Mouse (Mus musculus) hindbrain, embryonic 16.5 days (tissue): ENCODE results near the gene Iqcf6. TPM values are rescaled to one million over a fixed set of nuclear protein-coding genes. Genes with fewer than 3 reads are reported as not detected.
A peak's percentile ranks its signal among the peaks of the same experiment; 100 is the strongest.

Source experiments
- ATAC-seq: fragments of 200-750 bp; cut with Nextera tagmentation; 2 replicates; pipeline ENCODE4 v1.8.0; 2017; ENCODE audit warnings: moderate TSS enrichment, moderate library complexity
- H3K27ac ChIP-seq: fragments of 300-500 bp; sonication (generic); 2 replicates; pipeline ENCODE4 v1.5.1; 2014; ENCODE audit warnings: low read depth, mild to moderate bottlenecking, control low read depth, low read length, moderate library complexity
- H3K27me3 ChIP-seq: fragments of 300-500 bp; sonication (generic); replicated peaks from 2 replicates; pipeline ENCODE4 v1.6.1; 2014; ENCODE audit warnings: low read length; ENCODE audit not compliant: control insufficient read depth, insufficient read depth
- H3K36me3 ChIP-seq: fragments of 300-500 bp; sonication (generic); 2 replicates; pipeline ENCODE4 v1.6.1; 2014; ENCODE audit warnings: mild to moderate bottlenecking, low read length, moderate library complexity, mixed read lengths; ENCODE audit not compliant: control insufficient read depth, insufficient read depth
- H3K4me1 ChIP-seq: fragments of 300-500 bp; sonication (generic); 2 replicates; pipeline ENCODE4 v1.6.1; 2014; ENCODE audit warnings: low read depth, low read length; ENCODE audit not compliant: control insufficient read depth, insufficient read depth
- H3K4me2 ChIP-seq: fragments of 300-500 bp; sonication (generic); 2 replicates; pipeline ENCODE4 v1.6.1; 2014; ENCODE audit warnings: mild to moderate bottlenecking, low read length, control low read depth, moderate library complexity
- H3K4me3 ChIP-seq: fragments of 300-500 bp; sonication (generic); 2 replicates; pipeline ENCODE4 v1.5.1; 2014; ENCODE audit warnings: mild to moderate bottlenecking, low read length, control low read depth, moderate library complexity
- H3K9ac ChIP-seq: fragments of 300-500 bp; sonication (generic); 2 replicates; pipeline ENCODE4 v1.6.1; 2014; ENCODE audit warnings: low read depth, mild to moderate bottlenecking, control low read depth, low read length, moderate library complexity
- H3K9me3 ChIP-seq: fragments of 300-500 bp; sonication (generic); 2 replicates; pipeline ENCODE4 v1.6.1; 2014; ENCODE audit warnings: mild to moderate bottlenecking, low read length, moderate library complexity; ENCODE audit not compliant: control insufficient read depth
- WGBS: fragments of 180-500 bp; shearing (Covaris S2); extraction: QIAGEN DNeasy Blood & Tissue Kit; methylation state at CpG from one replicate; pipeline ENCODE4 v1.1.7; 2014; 5-methylcytosine and 5-hydroxymethylcytosine counted together
- polyA plus RNA-seq: library from polyadenylated mRNA; unstranded; fragments of >200 nt; fragmentation: Nextera tagmentation; extraction: Ambion mirVana; gene quantifications from 2 replicates; pipeline ENCODE4 v1.2.1, GENCODE M21; 2015

Iqcf6 gene
- polyA plus RNA-seq, 1 experiment from 2014 or later, result not detected

- Histone ChIP-seq H3K36me3 (no peaks in the 10 kb centered on the region), H3K9me3 (no peaks in the 10 kb centered on the region), H3K4me1 (no peaks in the 10 kb centered on the region), H3K9ac (no peak overlapping the region), H3K4me2 (no peak overlapping the region), H3K4me3 (no peak overlapping the region), H3K27ac (no peak overlapping the region), H3K27me3 (no peaks in the 10 kb centered on the region)
- ATAC-seq, result no peak
- 84% methylated on average over 9 of the region's 9 CpGs for WGBS
These were observed 19.4 kb downstream of the Iqcf6 start for GRCm38 (mm10) chr9:106645684-106646271.

DNA sequence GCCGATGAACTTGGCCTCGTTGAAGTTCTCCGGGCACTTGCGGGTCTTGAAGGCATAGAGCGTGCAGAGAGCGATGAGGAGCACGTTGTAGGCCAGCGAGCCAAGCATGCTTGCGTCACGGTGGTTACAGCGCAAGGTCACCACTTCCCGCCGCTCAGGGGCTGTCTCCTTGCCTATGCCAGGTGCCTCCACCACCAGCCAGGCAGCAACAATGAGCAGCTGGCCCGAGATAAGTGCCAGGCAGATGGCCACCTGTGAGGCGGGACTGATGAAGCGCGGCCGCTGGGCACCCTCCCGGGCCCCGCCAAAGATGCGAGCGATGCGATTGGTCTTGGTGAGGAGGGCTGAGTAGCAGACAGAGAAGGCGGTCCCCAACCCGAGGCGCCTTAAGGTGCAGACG lies 20.8 kb downstream of the Iqcf6 start:
- 76% methylated on average over 27 of the region's 27 CpGs for WGBS
- ATAC-seq, result peak; percentile 30; the same call in 1 of the 2 replicates
- Histone ChIP-seq H3K4me2 (no peak overlapping the region), H3K9ac (no peak overlapping the region), H3K9me3 (no peaks in the 10 kb centered on the region), H3K36me3 (no peaks in the 10 kb centered on the region), H3K4me1 (no peaks in the 10 kb centered on the region), H3K27me3 (no peaks in the 10 kb centered on the region), H3K4me3 (no peak overlapping the region), H3K27ac (no peak overlapping the region)

DNA sequence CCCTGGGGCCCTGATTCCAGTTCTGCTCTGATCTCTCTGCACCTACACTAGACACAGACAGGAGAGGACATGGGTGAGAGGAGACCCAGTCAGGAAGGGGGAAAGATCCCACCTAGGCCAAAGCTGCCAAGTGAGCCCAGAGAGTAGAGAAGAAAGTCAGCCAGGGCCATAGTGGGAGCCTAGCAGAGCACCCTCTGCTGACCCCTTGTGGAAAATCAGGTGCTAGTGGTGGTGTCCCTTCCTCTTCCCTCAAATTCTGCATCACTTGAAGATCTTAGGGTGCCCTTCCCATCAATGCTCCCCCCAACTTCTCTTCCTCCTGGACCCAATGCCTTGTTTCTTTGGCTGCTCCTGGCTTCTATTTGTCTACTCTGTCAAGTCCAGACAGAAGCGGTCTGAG lies 26.3 kb downstream of the Iqcf6 start:
- H3K36me3 ChIP-seq, result no peaks in the 10 kb centered on the region
- WGBS, result 86% methylated on average over 1 of the region's 1 CpGs
- H3K4me2 ChIP-seq, result no peak overlapping the region
- no peak for ATAC-seq
- no peak overlapping the region for H3K4me3 ChIP-seq
- H3K4me1 ChIP-seq, result peaks cover 18% of the 10 kb centered on the region
- H3K9ac ChIP-seq, result no peak overlapping the region
- no peaks in the 10 kb centered on the region for H3K9me3 ChIP-seq
- no peaks in the 10 kb centered on the region for H3K27me3 ChIP-seq
- no peak overlapping the region for H3K27ac ChIP-seq

- H3K27ac ChIP-seq, result no peak within 1 kb of the TSS; the same call in 1 of the 2 replicates
- peak; percentile 85 for ATAC-seq
- H3K9me3 ChIP-seq, result no peaks in the 10 kb centered on the region
- 1% methylated on average over 37 of the region's 44 CpGs for WGBS
- peaks cover 18% of the 10 kb centered on the region for H3K4me1 ChIP-seq
- H3K4me2 ChIP-seq, result peak within 1 kb of the TSS; percentile 94
- no peaks in the 10 kb centered on the region for H3K27me3 ChIP-seq
- 0 out of 2 replicates have a peak, but pooled peaks cover 3% of the 10 kb centered on the region for H3K36me3 ChIP-seq
- peak within 1 kb of the TSS; percentile 59 for H3K4me3 ChIP-seq
- H3K9ac ChIP-seq, result peak within 1 kb of the TSS; percentile 72
These were observed 29.7 kb downstream of the Iqcf6 start, which contains the start of gene Grm2 for GRCm38 (mm10) chr9:106655884-106656720. Gene Grm2 (minus strand): TSS chr9:106656082.

DNA sequence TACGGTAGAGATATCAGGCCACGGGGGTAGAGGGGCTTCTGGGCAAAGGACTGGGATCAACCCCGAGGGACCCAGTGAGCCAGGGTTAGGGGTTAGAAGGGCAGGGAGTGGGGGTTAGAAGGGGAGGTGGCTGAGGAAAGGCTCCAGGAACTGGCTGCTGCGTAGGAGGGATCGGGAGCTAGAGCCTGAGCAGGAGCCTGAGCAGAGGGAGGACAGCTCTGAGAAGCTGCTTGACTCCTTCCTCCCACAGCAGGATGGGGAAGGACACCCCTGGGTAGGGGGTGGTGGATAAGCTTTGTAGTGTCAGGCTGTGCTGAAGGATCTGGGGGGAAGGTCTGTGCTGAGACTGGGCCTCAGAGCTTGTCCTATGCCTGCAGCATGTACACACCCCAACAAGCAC lies 30.4 kb downstream of the Iqcf6 start:
- 26% methylated on average over 5 of the region's 5 CpGs for WGBS
- no peak for ATAC-seq
- no peak overlapping the region for H3K4me3 ChIP-seq
- no peak overlapping the region for H3K27ac ChIP-seq
- no peak overlapping the region; the same call in 1 of the 2 replicates for H3K4me2 ChIP-seq
- peaks cover 18% of the 10 kb centered on the region for H3K4me1 ChIP-seq
- no peaks in the 10 kb centered on the region for H3K27me3 ChIP-seq
- H3K36me3 ChIP-seq, result peaks cover 5% of the 10 kb centered on the region
- no peaks in the 10 kb centered on the region for H3K9me3 ChIP-seq
- H3K9ac ChIP-seq, result no peak overlapping the region; the same call in 1 of the 2 replicates

GRCm38 (mm10) chr9:106657592-106657991 lies 31.2 kb downstream of the Iqcf6 start:
- H3K4me2 ChIP-seq, result no peak overlapping the region
- H3K27me3 ChIP-seq, result no peaks in the 10 kb centered on the region
- H3K27ac ChIP-seq, result no peak overlapping the region
- ATAC-seq, result no peak
- H3K4me3 ChIP-seq, result no peak overlapping the region
- H3K9me3 ChIP-seq, result no peaks in the 10 kb centered on the region
- peaks cover 18% of the 10 kb centered on the region for H3K4me1 ChIP-seq
- no peak overlapping the region for H3K9ac ChIP-seq
- H3K36me3 ChIP-seq, result peaks cover 11% of the 10 kb centered on the region
- 29% methylated on average over 5 of the region's 5 CpGs for WGBS

DNA sequence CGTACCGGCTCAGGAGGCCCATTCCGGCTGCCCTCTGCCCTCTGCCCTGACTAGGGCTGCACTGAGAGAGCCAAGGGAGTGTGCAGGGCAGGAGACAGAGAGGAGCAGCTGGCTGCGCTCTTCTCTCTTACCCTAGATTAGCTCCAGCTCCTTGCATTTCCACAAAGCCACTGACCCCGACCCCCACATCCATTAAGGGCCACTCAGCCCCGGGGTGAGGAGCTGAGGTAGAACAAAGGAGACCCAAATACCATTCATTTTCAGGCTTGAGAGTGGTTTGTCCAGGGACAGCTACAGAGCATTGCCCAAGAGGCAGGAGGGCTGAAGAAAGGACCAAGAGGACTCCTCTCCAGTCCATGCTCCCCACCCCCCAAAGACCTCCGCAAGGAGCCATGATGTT lies 33.1 kb downstream of the Iqcf6 start:
- no peak overlapping the region for H3K4me3 ChIP-seq
- H3K36me3 ChIP-seq, result peaks cover 11% of the 10 kb centered on the region
- WGBS, result 20% methylated on average over 7 of the region's 7 CpGs
- no peak overlapping the region for H3K27ac ChIP-seq
- H3K9ac ChIP-seq, result no peak overlapping the region
- no peak for ATAC-seq
- no peaks in the 10 kb centered on the region for H3K27me3 ChIP-seq
- H3K4me2 ChIP-seq, result no peak overlapping the region
- H3K4me1 ChIP-seq, result peaks cover 22% of the 10 kb centered on the region
- H3K9me3 ChIP-seq, result no peaks in the 10 kb centered on the region

DNA sequence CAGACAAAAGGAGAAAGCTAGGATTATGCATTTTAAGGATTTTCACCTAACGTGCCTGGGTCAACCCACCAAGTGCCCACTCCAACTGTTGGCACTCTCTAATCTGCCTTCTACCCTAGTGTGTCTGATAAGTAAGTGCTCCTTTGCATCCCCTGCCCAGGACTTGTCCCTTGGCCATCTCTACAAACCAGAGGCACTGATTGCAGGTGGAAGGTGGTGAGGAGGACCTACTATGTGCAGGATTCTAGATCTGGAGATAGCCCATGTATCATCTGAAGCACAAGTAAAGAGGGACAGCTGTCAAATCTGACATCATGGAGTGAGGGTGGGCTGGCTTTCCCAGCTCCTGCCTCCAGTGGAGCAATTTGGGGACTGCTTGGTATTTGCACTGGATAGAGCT lies 33.6 kb downstream of the Iqcf6 start:
- no peak overlapping the region for H3K4me3 ChIP-seq
- H3K4me2 ChIP-seq, result no peak overlapping the region
- H3K4me1 ChIP-seq, result peaks cover 26% of the 10 kb centered on the region
- 55% methylated on average over 1 of the region's 1 CpGs for WGBS
- H3K9me3 ChIP-seq, result no peaks in the 10 kb centered on the region
- H3K9ac ChIP-seq, result no peak overlapping the region
- H3K27me3 ChIP-seq, result no peaks in the 10 kb centered on the region
- H3K36me3 ChIP-seq, result peaks cover 11% of the 10 kb centered on the region
- no peak overlapping the region for H3K27ac ChIP-seq
- ATAC-seq, result no peak

DNA sequence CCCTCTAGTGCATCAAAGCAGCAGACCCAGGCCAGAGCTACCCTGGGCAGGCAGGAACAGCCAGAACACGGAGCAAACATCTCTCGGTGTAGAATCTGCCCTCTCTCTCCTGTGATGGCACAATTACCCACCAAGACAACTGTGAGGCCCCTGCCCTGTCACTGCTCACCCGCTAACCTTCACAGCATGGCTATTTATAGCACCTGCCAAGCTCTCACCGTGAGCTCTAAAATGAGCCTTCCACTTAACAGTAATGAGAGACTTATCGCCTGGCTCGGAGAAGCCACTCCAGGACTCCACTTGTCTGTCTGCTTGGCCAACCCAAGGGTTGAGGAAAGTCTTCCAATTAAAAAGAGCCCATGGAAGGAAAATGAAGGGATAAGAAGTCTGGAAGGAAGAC lies 36.8 kb downstream of the Iqcf6 start:
- Histone ChIP-seq H3K27ac (no peak overlapping the region), H3K36me3 (peaks cover 11% of the 10 kb centered on the region)
- 76% methylated on average over 6 of the region's 6 CpGs for WGBS

More for the DNA sequence above, 36.8 kb downstream of the Iqcf6 start:
- Histone ChIP-seq H3K9ac (no peak overlapping the region), H3K9me3 (no peaks in the 10 kb centered on the region), H3K4me2 (no peak overlapping the region), H3K27me3 (no peaks in the 10 kb centered on the region), H3K4me3 (no peak overlapping the region), H3K4me1 (peaks cover 14% of the 10 kb centered on the region)
- ATAC-seq, result no peak
